Mouse (Mus musculus): ENCODE data around the gene Sry.

Sry gene

GRCm38 (mm10) chrY:2663558-2663957 lies at the start of gene Sry:
Gene Sry, minus strand, starts transcription at chrY:2663658.
- no peak for DNase-seq (ENCODE audit: low read depth in 2 of 2, low spot score in 2 of 2)

Measured in CD8-positive naive resting alpha-beta T cell, adult 2 months (primary cell).